Mouse (Mus musculus) regulatory T cell (primary cell): Measurements from ENCODE around the gene Gng7.

Experiments used
- in situ Hi-C: fragments of 300-600 bp; cut with MboI, MseI; formaldehyde crosslinking; loops from one replicate; pipeline ENCODE4 v1.15.1; 2025; ENCODE audit warnings: high pct_unique_total_duplicates

Gene Gng7

DNA sequence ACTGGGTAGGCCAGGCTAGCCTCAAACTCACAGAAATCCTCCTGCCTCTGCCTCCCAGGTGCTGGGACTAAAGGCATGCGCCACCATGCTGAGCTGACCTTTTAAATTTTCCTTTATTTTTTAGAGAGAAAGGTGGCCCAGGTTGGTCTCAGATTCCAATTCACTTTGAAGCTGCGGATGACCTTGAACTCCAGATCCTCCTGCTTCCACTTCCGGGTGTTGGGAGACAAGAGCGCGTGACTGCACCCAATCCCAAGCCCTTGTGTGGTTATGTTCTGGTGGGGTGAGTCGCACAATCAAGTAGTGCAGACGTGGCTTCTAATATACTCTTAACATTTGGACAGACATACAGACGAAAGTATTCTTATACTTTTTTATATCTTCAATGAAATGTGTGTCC, 18.2 kb downstream of the Gng7 start:
- in situ Hi-C loops = loop anchor here (5.0 kb wide), 3 partner anchors 119 to 249 kb away; partner anchors contain the start of gene Jsrp1

DNA sequence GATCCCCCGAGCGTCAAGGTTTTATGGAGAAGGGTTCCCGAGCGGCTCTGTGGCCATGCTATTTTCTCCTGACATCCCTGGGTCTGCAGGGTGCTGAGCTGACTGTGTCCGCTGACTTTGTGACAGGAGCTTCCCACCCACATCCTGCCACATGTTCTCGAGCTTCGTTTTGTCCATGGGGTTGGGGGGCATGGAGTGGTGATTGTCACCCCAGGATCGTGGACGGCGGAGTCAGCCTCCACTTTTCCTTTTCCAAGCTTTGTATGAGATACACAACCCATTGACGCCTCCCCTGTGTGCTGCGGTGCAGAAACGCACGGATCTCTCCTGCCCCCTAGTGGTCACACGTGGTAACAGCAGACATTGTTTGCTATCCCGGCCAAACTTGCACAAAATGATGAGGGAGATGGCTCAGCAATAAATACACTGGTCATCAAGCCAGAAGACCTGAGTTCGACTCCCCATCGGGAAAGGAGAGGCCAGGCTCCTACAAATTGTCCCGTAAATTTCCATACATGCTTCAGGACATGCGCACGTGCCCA, 19.6 kb downstream of the Gng7 start:
- in situ Hi-C loops = loop anchor here (5.0 kb wide), 3 partner anchors 118 to 248 kb away; partner anchors contain the start of gene Jsrp1

- in situ Hi-C loops = loop anchor here (5.0 kb wide), 4 partner anchors 37 to 247 kb away; partner anchors contain the start of gene Jsrp1
These were observed 20.1 kb downstream of the Gng7 start for GRCm38 (mm10) chr10:80994621-80995020.

GRCm38 (mm10) chr10:80993276-80993675, 21.5 kb downstream of the Gng7 start:
- in situ Hi-C loops = loop anchor here (5.0 kb wide), 1 partner anchor 36 kb away; no protein-coding TSS in a partner anchor

- in situ Hi-C loops = loop anchor here (5.0 kb wide), 1 partner anchor 35 kb away; no protein-coding TSS in a partner anchor
These were observed 22.8 kb downstream of the Gng7 start for GRCm38 (mm10) chr10:80991945-80992344.

- in situ Hi-C loops = loop anchor here (5.0 kb wide), 1 partner anchor 34 kb away; no protein-coding TSS in a partner anchor
These were observed 23.7 kb downstream of the Gng7 start for GRCm38 (mm10) chr10:80991007-80991406.

- in situ Hi-C loops = loop anchor here (5.0 kb wide), 1 partner anchor 33 kb away; no protein-coding TSS in a partner anchor
These were observed 24.3 kb downstream of the Gng7 start for GRCm38 (mm10) chr10:80990406-80990805.

- in situ Hi-C loops = loop anchor here (5.0 kb wide), 2 partner anchors 33 to 63 kb away; no protein-coding TSS in a partner anchor
These were observed 24.9 kb downstream of the Gng7 start for GRCm38 (mm10) chr10:80989854-80990253.

- in situ Hi-C loops = loop anchor here (5.0 kb wide), 1 partner anchor 62 kb away; no protein-coding TSS in a partner anchor
These were observed 25.3 kb downstream of the Gng7 start for GRCm38 (mm10) chr10:80989446-80989845.

DNA sequence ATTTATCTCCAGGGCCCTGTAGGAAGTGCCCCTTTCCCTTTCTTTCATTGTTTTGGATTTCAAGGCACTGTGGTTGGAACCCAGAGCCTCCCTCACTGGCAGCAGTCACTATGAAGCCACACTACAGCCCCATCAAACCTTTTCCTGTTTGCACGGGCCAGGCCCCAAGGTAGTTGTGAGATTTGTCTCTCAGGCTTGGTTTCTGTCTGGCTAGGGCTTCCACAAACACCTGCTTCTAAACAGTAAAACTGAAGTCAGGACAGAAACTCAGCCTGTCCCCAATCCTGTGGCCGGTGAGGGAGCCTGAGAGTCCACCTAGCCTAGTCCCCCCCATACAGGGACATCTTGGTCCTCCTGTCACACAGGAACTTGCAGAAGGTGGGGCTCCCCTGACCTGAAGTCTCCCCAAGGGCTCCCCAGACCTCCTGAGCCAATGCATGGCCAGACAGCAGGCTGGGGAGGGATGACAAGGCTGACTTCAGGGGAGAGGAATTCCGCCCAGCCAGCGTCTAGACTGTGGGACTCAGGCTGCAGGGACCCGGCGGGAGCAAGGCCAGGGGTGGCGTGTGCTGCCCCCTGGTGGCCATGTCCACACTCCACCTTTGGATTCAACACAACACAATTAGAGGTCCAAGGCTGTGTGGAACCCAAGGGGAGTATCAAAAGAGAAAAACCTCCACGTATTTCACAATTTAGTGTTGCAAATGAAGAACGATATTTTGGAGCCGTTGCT, 26.9 kb downstream of the Gng7 start:
- in situ Hi-C loops = loop anchor here (5.0 kb wide), 1 partner anchor 61 kb away; no protein-coding TSS in a partner anchor

DNA sequence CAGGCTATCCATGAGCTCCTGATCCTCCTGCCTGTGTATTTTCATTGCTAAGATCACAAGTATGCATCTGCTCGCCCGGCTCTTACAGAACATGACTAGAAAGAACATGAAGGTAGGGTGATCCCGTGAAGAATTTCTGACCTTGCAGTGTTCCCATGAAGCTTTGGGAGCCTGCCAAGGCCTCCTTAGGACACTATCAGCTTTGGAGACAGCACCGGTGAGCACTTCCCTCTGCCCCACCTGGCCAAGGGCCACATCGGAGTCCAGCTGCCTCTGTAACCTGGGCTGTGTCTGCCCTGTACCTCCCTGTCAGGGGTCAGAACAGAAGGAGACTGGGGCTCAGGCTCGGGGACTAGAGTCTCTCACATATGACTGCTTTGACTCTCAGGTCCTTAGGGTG, 28.0 kb downstream of the Gng7 start:
- in situ Hi-C loops = loop anchor here (5.0 kb wide), 1 partner anchor 59 kb away; no protein-coding TSS in a partner anchor

GRCm38 (mm10) chr10:80985970-80986701, 28.6 kb downstream of the Gng7 start:
- in situ Hi-C loops = loop anchor here (5.0 kb wide), 1 partner anchor 59 kb away; no protein-coding TSS in a partner anchor

GRCm38 (mm10) chr10:80985241-80985969, 29.3 kb downstream of the Gng7 start:
- in situ Hi-C loops = loop anchor here (5.0 kb wide), 1 partner anchor 58 kb away; no protein-coding TSS in a partner anchor

DNA sequence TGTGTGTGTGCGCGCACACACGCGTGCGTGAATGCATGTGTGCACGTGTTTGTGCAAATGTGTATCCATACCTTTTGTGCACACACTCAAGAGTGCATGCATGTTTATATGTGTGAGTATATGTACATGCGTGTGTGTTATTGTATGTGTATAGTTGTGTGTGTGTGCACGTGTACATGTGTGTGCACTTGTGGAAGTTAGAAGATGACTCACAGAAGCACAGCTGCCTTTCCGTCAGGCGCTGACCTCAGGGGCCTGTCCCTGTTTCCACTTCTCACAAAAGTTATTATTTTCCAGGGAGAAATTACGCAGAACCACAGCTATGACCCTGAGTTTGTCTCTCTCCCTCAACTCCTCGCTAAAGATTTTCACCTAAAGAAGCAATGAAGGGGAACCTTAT, 30.5 kb downstream of the Gng7 start:
- in situ Hi-C loops = no loop called here

DNA sequence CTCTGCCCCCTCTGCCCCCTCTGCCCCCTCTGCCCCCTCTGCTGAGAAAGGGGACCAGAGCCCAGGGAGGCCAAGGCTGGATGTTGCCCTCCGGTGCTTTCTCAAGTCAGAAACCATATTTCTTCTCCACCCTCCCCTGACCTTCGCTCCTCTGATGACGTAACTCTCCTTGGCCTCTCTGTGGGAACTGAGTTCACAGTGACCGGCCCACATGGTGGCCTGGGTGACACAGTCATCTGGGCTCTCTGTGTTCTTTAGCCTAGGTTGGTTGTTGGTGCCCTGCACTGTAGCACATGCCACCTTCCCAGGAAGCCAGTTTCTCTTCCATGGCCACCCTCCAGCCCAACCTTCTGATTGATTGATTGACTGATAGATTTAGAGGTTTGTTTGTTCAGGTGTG, 32.4 kb downstream of the Gng7 start:
- in situ Hi-C loops = no loop called here

DNA sequence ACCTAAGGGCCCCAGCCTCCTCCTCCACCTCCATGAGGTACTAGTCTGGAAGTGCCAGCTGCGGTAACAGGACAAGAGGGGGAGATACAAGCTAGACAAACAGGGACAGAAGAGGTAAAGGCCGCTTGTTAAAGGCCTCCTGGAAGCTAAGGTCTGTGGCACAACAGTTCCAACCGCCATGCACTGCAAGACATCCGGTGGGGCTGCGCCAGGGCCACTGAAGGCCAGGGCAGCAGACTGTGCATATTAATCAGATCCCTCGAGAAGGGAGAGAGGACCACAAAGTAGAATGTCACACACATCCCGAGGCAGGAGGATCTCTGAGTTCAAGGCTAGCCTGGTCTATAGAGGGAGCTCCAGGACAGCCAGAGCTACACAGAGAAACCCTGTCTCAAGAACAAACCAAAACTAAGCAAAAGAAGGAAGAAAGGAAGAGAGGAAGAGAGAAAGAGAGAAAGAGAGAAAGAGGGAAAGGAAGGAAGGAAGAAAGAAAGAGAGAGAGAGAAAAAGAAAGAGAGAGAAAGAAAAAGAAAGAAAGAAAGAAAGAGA, 33.1 kb downstream of the Gng7 start:
- in situ Hi-C loops = no loop called here

GRCm38 (mm10) chr10:80975478-80975877, 39.3 kb downstream of the Gng7 start:
- in situ Hi-C loops = no loop called here

GRCm38 (mm10) chr10:80973722-80974121, 41.0 kb downstream of the Gng7 start:
- in situ Hi-C loops = no loop called here

- in situ Hi-C loops = no loop called here
These were observed 42.4 kb downstream of the Gng7 start for GRCm38 (mm10) chr10:80972071-80972987.

- in situ Hi-C loops = no loop called here
These were observed 43.2 kb downstream of the Gng7 start for GRCm38 (mm10) chr10:80971533-80971932.
